Mouse (Mus musculus) forebrain, embryonic 16.5 days (tissue): ENCODE measurements around the gene Arap2. TPM values are rescaled to one million over a fixed set of nuclear protein-coding genes. Genes with fewer than 3 reads are reported as not detected.
"Not testable (repeated sequence)": the region's sequence is repeated elsewhere in the genome, so short reads cannot be mapped to it uniquely, and the experiment has no call there.

ENCODE experiments used
- ATAC-seq: fragments of 200-750 bp; cut with Nextera tagmentation; 2 replicates; pipeline ENCODE4 v1.8.0; 2017; ENCODE audit warnings: mild to moderate bottlenecking, moderate library complexity
- H3K27ac ChIP-seq: fragments of 300-500 bp; sonication (generic); 2 replicates; pipeline ENCODE4 v1.5.1; 2014; ENCODE audit warnings: low read length, control low read depth
- H3K27me3 ChIP-seq: fragments of 300-500 bp; sonication (generic); replicated peaks from 2 replicates; pipeline ENCODE4 v1.6.1; 2014; ENCODE audit warnings: low read length; ENCODE audit not compliant: control insufficient read depth, insufficient read depth
- H3K36me3 ChIP-seq: fragments of 300-500 bp; sonication (generic); 2 replicates; pipeline ENCODE4 v1.6.1; 2014; ENCODE audit not compliant: control insufficient read depth, insufficient read depth
- H3K4me1 ChIP-seq: fragments of 300-500 bp; sonication (generic); replicated peaks from 2 replicates; pipeline ENCODE4 v1.6.1; 2014; ENCODE audit warnings: low read length; ENCODE audit not compliant: control insufficient read depth, insufficient read depth
- H3K4me2 ChIP-seq: fragments of 300-500 bp; sonication (generic); 2 replicates; pipeline ENCODE4 v1.6.1; 2014; ENCODE audit warnings: mild to moderate bottlenecking, low read length, control low read depth
- H3K4me3 ChIP-seq: fragments of 300-500 bp; sonication (generic); replicated peaks from 2 replicates; pipeline ENCODE4 v1.5.1; 2014; ENCODE audit warnings: mild to moderate bottlenecking, low read length, control low read depth
- H3K9ac ChIP-seq: fragments of 300-500 bp; sonication (generic); replicated peaks from 2 replicates; pipeline ENCODE4 v1.6.1; 2014; ENCODE audit warnings: low read depth, low read length, control low read depth
- H3K9me3 ChIP-seq: fragments of 300-500 bp; sonication (generic); 2 replicates; pipeline ENCODE4 v1.6.1; 2016; ENCODE audit warnings: low read length; ENCODE audit not compliant: control insufficient read depth
- WGBS: fragments of 180-500 bp; shearing (Covaris S2); extraction: QIAGEN DNeasy Blood & Tissue Kit; methylation state at CpG from one replicate; pipeline ENCODE4 v1.1.7; 2014; 5-methylcytosine and 5-hydroxymethylcytosine counted together
- polyA plus RNA-seq: library from polyadenylated mRNA; unstranded; fragments of >200 nt; fragmentation: Nextera tagmentation; extraction: Ambion mirVana; gene quantifications from 2 replicates; pipeline ENCODE4 v1.2.1, GENCODE M21; 2015

Arap2 gene
- polyA plus RNA-seq, 1 experiment from 2014 or later: 3.3 TPM

GRCm38 (mm10) chr5:62748168-62748567 lies 17.8 kb downstream of the Arap2 start:
- Histone ChIP-seq H3K4me1 (no peaks in the 10 kb centered on the region), H3K27ac (no peak overlapping the region), H3K9ac (no peak overlapping the region), H3K27me3 (no peaks in the 10 kb centered on the region), H3K4me3 (no peak overlapping the region), H3K36me3 (no peaks in the 10 kb centered on the region), H3K4me2 (no peak overlapping the region), H3K9me3 (no peaks in the 10 kb centered on the region)
- 72% methylated on average over 2 of the region's 2 CpGs for WGBS
- no peak for ATAC-seq

GRCm38 (mm10) chr5:62743220-62743922 lies 22.6 kb downstream of the Arap2 start:
- Histone ChIP-seq H3K27ac (no peak overlapping the region), H3K9me3 (no peaks in the 10 kb centered on the region), H3K4me1 (no peaks in the 10 kb centered on the region), H3K4me3 (no peak overlapping the region), H3K4me2 (no peak overlapping the region), H3K9ac (no peak overlapping the region), H3K36me3 (no peaks in the 10 kb centered on the region), H3K27me3 (no peaks in the 10 kb centered on the region)
- no peak for ATAC-seq
- WGBS: 90% methylated on average over 9 of the region's 9 CpGs

- Histone ChIP-seq H3K27me3 (no peaks in the 10 kb centered on the region), H3K9me3 (no peaks in the 10 kb centered on the region), H3K36me3 (no peaks in the 10 kb centered on the region), H3K4me3 (no peak overlapping the region), H3K4me2 (no peak overlapping the region), H3K4me1 (no peaks in the 10 kb centered on the region), H3K27ac (no peak overlapping the region), H3K9ac (no peak overlapping the region)
- WGBS: 82% methylated on average over 9 of the region's 9 CpGs
- ATAC-seq: no peak
Observed at GRCm38 (mm10) chr5:62739451-62740415, 26.2 kb downstream of the Arap2 start.

- H3K27ac ChIP-seq, H3K27me3 ChIP-seq, H3K4me3 ChIP-seq, H3K4me1 ChIP-seq, H3K36me3 ChIP-seq, H3K9ac ChIP-seq, H3K9me3 ChIP-seq, H3K4me2 ChIP-seq, ATAC-seq: not testable (repeated sequence)
- WGBS: 95% methylated on average over 7 of the region's 7 CpGs
Observed at GRCm38 (mm10) chr5:62730573-62730972, 35.4 kb downstream of the Arap2 start.

- no peak for ATAC-seq
- Histone ChIP-seq H3K9ac (no peak overlapping the region), H3K27ac (no peak overlapping the region), H3K27me3 (no peaks in the 10 kb centered on the region), H3K36me3 (no peaks in the 10 kb centered on the region), H3K4me2 (no peak overlapping the region), H3K9me3 (no peaks in the 10 kb centered on the region), H3K4me1 (no peaks in the 10 kb centered on the region), H3K4me3 (no peak overlapping the region)
- WGBS: 84% methylated on average over 2 of the region's 2 CpGs
Observed at GRCm38 (mm10) chr5:62725551-62725950, 40.4 kb downstream of the Arap2 start.

- 65% methylated on average over 3 of the region's 3 CpGs for WGBS
- H3K4me2 ChIP-seq: no peak overlapping the region
- no peak overlapping the region for H3K27ac ChIP-seq
- H3K4me1 ChIP-seq: no peaks in the 10 kb centered on the region
- H3K9ac ChIP-seq: no peak overlapping the region
- ATAC-seq: no peak
- no peaks in the 10 kb centered on the region for H3K27me3 ChIP-seq
- no peaks in the 10 kb centered on the region for H3K36me3 ChIP-seq
- H3K4me3 ChIP-seq: no peak overlapping the region
- no peaks in the 10 kb centered on the region for H3K9me3 ChIP-seq
Observed at GRCm38 (mm10) chr5:62723261-62724105, 42.5 kb downstream of the Arap2 start.

- Histone ChIP-seq H3K4me3 (no peak overlapping the region), H3K9ac (no peak overlapping the region), H3K27ac (no peak overlapping the region), H3K27me3 (no peaks in the 10 kb centered on the region), H3K4me1 (no peaks in the 10 kb centered on the region), H3K4me2 (no peak overlapping the region), H3K36me3 (no peaks in the 10 kb centered on the region), H3K9me3 (no peaks in the 10 kb centered on the region)
- 95% methylated on average over 3 of the region's 3 CpGs for WGBS
- ATAC-seq: no peak
Observed at GRCm38 (mm10) chr5:62716468-62716867, 49.5 kb downstream of the Arap2 start.

GRCm38 (mm10) chr5:62715977-62716376 lies 50.0 kb downstream of the Arap2 start:
- H3K9ac ChIP-seq: no peak overlapping the region
- no peak overlapping the region for H3K4me2 ChIP-seq
- H3K27ac ChIP-seq: no peak overlapping the region
- H3K4me3 ChIP-seq: no peak overlapping the region
- 93% methylated on average over 1 of the region's 1 CpGs for WGBS
- no peak for ATAC-seq
- no peaks in the 10 kb centered on the region for H3K9me3 ChIP-seq
- H3K27me3 ChIP-seq: no peaks in the 10 kb centered on the region
- no peaks in the 10 kb centered on the region for H3K4me1 ChIP-seq
- no peaks in the 10 kb centered on the region for H3K36me3 ChIP-seq

- Histone ChIP-seq H3K4me3 (no peak overlapping the region), H3K4me1 (no peaks in the 10 kb centered on the region), H3K36me3 (no peaks in the 10 kb centered on the region), H3K27ac (no peak overlapping the region), H3K9ac (no peak overlapping the region), H3K4me2 (no peak overlapping the region), H3K27me3 (no peaks in the 10 kb centered on the region), H3K9me3 (no peaks in the 10 kb centered on the region)
- WGBS: 83% methylated on average over 4 of the region's 4 CpGs
- ATAC-seq: no peak
Observed at GRCm38 (mm10) chr5:62715436-62715835, 50.5 kb downstream of the Arap2 start.
